Mouse (Mus musculus) adipocyte (in vitro differentiated cells): Measurements from ENCODE around the gene Eya4.

ENCODE experiments used
- DNase-seq: peaks from one replicate; pipeline ENCODE4 v3.0.0-alpha.2; 2016; ENCODE audit warnings: low spot score

The Eya4 gene

DNA sequence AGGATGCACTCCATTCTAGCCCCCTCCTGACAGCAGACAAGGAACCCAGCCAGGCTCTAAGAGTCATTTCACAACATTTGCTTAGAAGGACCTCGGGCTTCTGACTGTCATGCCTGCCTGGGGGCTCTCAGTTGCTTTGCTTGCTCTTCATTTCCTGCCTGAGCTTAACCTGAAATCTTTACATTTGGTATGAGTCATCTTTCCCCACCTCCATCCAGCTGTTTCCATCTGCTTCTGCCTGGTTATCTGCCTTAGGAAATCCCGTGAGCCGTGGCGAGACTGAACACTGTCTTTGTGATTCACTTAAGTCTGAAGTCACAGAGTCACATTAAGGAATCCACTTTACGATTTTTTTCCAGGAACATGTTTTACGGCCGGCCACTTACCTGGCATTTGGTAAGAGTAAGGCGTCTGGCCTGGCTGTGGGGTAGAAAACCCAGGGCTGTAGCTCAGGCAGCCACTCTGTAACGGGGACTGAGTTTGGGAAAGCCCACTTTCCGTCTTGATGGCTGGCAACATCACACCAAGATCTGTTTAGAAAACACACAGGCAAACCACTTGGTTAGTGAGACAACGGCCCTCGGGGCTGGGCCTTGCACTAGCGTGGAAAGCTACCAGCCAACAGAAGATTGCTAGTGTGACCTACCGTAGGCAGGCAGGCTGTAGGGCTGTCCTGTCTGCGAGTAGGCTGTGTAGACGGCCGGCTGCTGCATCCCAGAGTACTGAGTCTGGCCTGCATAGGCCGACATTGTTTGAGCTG is 193.5 kb downstream of the Eya4 start:
- no peak for DNase-seq

- peak; percentile 18 for DNase-seq
Observed at GRCm38 (mm10) chr10:23150401-23150800, 200.2 kb downstream of the Eya4 start.

GRCm38 (mm10) chr10:23144616-23145015 is 206.0 kb downstream of the Eya4 start:
- DNase-seq = no peak

DNA sequence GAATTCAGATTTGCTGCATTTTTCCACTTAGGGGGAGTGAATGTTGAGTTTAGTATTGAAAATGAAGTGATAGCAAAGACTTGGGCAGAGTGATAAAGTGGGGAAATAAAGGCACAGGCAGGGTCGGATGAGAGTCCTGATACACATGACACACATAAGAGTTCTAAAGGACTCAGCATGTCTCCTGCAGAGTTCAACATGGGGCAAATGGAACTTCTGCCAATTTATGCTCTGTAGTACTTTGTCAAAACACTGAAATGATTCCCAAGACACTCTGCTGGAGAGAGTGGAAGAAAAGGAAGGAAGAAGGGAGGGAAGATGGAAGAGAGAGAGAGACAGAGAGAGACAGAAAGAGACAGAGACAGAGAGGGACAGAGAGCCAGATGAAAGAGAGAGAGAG is 222.6 kb downstream of the Eya4 start:
- DNase-seq = peak; percentile 49

- peak; percentile 30 for DNase-seq
Observed at GRCm38 (mm10) chr10:23127151-23127550, 223.4 kb downstream of the Eya4 start.

- no peak for DNase-seq
Observed at GRCm38 (mm10) chr10:23126529-23126928, 224.1 kb downstream of the Eya4 start.

GRCm38 (mm10) chr10:23120437-23120836 is 230.1 kb downstream of the Eya4 start:
- DNase-seq = no peak

DNA sequence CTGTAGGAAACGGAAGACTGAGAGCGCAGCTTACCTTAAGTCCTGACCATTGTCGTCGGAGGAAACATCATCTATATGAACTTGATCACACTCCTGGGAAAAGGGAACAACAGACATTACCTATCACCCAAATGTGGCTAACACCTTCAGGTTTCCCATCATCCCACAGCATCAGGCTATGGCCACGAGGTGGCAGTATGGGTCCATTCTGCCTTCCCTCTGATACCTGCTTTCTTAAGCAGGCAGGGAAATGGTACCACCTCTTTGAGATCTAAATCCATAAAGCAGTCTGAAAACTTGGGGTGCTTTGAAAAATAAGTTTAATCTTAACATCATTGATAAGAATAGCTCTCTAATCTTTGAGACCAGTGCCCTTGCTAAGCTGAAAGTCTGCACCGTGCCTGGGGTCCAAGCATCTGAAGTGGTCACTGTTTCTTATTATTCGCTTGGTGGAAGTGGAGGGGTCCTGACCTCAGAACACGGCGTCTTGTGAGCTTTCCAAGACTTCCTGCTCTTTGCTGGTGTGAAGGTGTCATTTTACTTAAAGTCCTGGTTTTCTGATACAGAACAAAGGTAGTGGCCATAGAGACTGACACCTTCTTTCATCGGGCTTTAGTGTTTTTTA is 233.7 kb downstream of the Eya4 start:
- DNase-seq = peak; percentile 86

- no peak for DNase-seq
Observed at GRCm38 (mm10) chr10:23116063-23116462, 234.5 kb downstream of the Eya4 start.

- no peak for DNase-seq
Observed at GRCm38 (mm10) chr10:23115321-23115720, 235.3 kb downstream of the Eya4 start.

GRCm38 (mm10) chr10:23108122-23108521 is 242.5 kb downstream of the Eya4 start:
- DNase-seq = no peak

DNA sequence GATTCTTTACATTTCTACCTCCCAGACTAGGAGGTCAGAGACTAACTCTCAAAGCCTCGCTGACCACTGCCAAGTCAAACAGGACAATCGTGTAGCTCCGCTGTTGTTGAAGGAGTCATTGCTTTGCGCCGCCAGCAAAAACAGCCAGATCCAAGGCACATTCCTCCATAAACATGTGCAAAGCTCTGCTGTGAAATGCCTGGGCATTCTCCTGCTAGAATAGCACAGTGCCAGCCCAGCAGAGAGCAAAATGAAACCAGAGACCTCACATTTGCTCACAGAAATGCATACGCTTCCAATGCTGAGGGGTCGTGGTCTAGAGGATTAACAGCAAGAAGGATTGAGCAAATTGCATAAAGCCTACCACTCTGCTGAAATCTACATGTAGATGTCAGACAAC is 258.1 kb downstream of the Eya4 start:
- no peak for DNase-seq

GRCm38 (mm10) chr10:23091552-23091951 is 259.0 kb downstream of the Eya4 start:
- DNase-seq = no peak

- DNase-seq = no peak
Observed at GRCm38 (mm10) chr10:23090323-23090722, 260.3 kb downstream of the Eya4 start.

DNA sequence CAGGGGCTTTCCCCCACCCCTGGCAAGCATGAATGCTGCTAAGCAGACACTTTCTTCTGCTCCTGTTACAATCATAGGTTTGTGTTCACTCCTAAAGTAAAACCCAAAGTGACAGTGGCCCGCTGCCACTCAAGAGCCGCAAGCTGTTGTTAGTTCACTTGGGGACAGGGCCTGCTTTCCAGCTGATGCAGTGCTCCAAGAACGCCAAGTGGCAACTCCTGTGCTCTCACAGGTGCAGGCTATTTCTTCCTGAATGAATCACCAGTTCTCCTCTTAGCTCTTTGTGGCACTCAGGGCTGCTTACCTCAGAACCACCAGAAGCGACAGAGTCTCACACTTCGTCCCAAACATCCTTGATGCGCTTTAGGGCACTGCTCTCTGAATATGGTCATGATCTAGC is 261.3 kb downstream of the Eya4 start:
- no peak for DNase-seq

GRCm38 (mm10) chr10:23088764-23089163 is 261.8 kb downstream of the Eya4 start:
- no peak for DNase-seq

DNA sequence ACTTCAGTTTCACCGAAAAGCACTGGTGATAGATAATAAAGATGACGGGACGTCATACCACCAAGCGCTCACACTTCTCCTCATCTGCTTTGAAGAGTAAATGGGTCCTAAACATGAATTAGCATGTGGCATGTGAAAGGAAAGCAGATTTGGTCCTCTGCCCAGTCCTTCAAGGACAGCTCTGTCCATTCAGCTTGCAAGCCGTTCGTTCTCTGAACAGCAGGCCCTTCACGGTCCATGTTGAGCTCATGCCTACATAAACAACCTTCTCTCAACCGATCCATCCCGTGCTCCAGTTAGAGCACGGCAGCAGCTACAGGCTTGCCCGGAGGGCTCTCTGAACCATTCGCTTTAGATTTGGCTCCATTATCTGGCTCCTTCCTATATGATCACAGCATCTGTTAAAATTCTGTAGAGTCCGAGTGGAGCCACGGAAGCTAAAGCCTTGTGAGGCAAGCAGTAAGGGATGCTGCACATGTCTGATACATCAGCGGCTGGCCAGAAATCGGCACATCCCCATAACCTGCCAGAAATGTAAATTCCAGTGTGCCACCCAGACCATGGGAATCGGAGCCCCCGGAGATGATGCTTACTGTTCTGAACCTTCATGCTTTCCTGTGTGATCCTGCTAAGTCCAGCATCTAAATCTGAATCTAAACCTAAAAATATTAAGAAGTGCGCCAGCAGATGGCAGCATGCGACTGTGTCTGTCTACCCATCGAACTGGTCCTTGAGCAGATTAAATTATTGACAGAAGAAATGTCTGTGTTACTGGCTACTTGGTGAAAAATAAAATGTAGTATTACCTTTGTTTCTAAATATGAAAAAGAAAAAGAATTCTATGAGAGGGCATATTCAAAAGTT is 264.0 kb downstream of the Eya4 start:
- peak; percentile 71 for DNase-seq

DNA sequence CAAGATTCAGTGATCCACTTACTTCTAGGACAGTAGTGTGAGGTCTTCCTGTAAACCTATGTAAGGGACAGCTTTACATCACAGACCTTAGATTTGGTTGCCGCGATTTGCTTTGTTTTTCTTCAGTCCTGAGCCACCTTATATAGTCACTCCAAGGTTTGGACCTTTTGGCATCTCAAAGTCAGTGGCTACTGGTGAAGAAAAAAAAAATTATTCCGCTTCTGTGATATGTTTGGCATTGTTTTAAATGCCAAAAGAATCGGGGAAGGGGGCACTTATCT is 269.1 kb downstream of the Eya4 start:
- no peak for DNase-seq

DNA sequence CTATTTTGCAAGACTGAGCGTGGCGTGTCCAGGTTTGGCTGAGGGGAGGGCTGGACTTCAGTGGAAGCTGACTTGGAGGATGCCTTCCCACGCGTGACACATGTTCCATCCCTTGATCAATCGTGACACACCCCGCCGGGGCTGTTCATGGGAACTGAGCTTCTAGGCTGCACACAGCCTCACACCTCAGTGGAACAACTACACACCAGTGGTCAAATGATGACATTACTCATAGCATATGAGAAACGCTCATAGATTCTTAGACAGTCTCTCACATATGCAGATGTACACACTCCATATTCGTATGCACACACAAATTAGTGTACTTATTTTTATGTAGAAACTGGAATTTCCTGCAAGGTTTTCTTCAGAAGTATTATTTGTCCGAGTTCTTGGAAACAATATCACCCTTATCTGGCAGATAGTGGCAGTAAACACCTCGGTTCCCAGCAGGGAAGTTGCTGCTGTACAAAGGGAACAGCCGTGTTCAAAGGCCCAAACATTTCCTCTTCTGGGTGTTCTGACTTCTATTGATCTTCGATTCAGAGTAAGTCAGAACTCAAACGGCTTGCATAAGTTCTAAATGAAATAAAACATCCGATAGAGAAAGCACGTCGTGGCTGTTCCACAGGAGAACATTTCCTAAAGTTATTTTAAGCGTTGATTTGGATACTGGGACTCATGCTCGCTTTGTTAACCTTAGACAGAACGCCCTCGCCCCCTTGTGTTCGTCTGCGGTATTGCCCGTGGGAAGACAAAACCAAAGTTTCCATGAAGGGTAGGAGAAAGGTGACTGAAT is 269.6 kb downstream of the Eya4 start:
- peak; percentile 87 for DNase-seq

GRCm38 (mm10) chr10:23076691-23077385 is 273.7 kb downstream of the Eya4 start:
- no peak for DNase-seq

- DNase-seq = no peak
Observed at GRCm38 (mm10) chr10:23073431-23073830, 277.2 kb downstream of the Eya4 start.

DNA sequence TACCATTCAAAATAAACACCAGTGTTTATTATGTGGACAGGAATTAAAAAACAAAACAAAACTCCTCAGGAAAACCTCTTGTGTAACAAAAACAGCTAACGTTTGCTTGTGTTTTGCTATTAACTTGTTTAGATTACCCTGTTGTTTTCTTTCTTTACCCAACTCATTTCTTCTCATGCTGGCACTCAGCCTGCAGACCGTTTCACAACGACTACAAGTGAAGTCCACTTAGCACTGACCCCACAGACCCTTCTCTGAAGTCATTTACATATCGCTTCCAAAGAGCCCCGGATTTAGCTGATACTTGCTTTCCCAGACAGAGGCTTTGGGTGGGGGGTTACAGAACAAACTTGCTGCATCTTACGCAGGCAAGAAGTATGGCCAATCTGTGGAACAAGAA is 286.9 kb downstream of the Eya4 start:
- DNase-seq = no peak
